Mouse (Mus musculus) lung, adult 2 months (tissue): ENCODE measurements at regions not wholly inside any gene's neighbourhood (a gene's known extent, or its start where the extent isn't known, plus 50 kb on each side); places are given as distances from the start of the nearest gene placed in this dataset.

ENCODE experiments used
- CTCF ChIP-seq: fragments of 200-500 bp; IDR thresholded peaks from 2 replicates; pipeline ENCODE4 v1.5.1; 2011; ENCODE audit warnings: mild to moderate bottlenecking, low read length, control low read depth; ENCODE audit not compliant: insufficient read depth
- POLR2A ChIP-seq: fragments of 200-500 bp; IDR thresholded peaks from 2 replicates; pipeline ENCODE4 v1.6.1; 2011; ENCODE audit warnings: low read depth, mild to moderate bottlenecking, control low read depth, low read length, borderline replicate concordance; ENCODE audit errors: extremely low read depth

DNA sequence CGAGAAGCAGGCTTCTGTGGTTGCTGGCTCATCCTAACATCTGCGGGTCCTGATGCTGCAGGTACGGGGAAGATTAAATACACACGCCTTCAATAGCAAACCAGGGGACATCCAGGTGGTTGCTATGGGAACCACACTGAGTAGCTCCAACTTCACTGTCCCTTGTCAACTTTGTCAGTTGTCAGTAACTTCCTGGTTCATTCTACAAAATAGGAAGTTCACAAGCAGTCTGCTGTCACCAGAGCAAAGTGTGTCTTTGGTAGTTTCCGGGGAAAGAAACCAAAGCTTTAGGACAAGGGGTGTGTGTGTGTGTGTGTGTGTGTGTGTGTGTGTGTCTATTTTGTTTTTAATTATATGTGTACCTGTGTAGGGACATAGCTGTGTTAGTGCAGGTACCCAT is 80.5 kb upstream of the Card11 start:
- TF ChIP-seq CTCF (no peak), POLR2A (no peak)
